Mouse (Mus musculus) kidney, embryonic 16.5 days (tissue): ENCODE results near the gene H2-M3. TPM values are rescaled to one million over a fixed set of nuclear protein-coding genes. Genes with fewer than 3 reads are reported as not detected.

ENCODE experiments used
- ATAC-seq: fragments of 200-750 bp; cut with Nextera tagmentation; 2 replicates; pipeline ENCODE4 v1.8.0; 2017; ENCODE audit warnings: moderate TSS enrichment; ENCODE audit not compliant: low FRiP score, low TSS enrichment
- H3K27ac ChIP-seq: fragments of 300-500 bp; sonication (generic); 2 replicates; pipeline ENCODE4 v1.5.1; 2014; ENCODE audit warnings: low read length
- H3K27me3 ChIP-seq: fragments of 300-500 bp; sonication (generic); 2 replicates; pipeline ENCODE4 v1.6.1; 2014; ENCODE audit warnings: low read length, control low read depth, mixed read lengths; ENCODE audit not compliant: insufficient read depth
- H3K36me3 ChIP-seq: fragments of 300-500 bp; sonication (generic); 2 replicates; pipeline ENCODE4 v1.6.1; 2014; ENCODE audit warnings: low read length, control low read depth, mixed read lengths; ENCODE audit not compliant: insufficient read depth
- H3K4me1 ChIP-seq: fragments of 300-500 bp; sonication (generic); 2 replicates; pipeline ENCODE4 v1.6.1; 2014; ENCODE audit warnings: low read length, control low read depth, mixed read lengths; ENCODE audit not compliant: insufficient read depth
- H3K4me2 ChIP-seq: fragments of 300-500 bp; sonication (generic); replicated peaks from 2 replicates; pipeline ENCODE4 v1.6.1; 2014; ENCODE audit warnings: low read depth, low read length
- H3K4me3 ChIP-seq: fragments of 300-500 bp; sonication (generic); 2 replicates; pipeline ENCODE4 v1.5.1; 2014; ENCODE audit warnings: mild to moderate bottlenecking, low read length
- H3K9ac ChIP-seq: fragments of 300-500 bp; sonication (generic); replicated peaks from 2 replicates; pipeline ENCODE4 v1.6.1; 2014; ENCODE audit warnings: low read length
- H3K9me3 ChIP-seq: fragments of 300-500 bp; sonication (generic); 2 replicates; pipeline ENCODE4 v1.6.1; 2016; ENCODE audit warnings: low read length, control low read depth
- WGBS: fragments of 180-500 bp; shearing (Covaris S2); extraction: QIAGEN DNeasy Blood & Tissue Kit; methylation state at CpG from one replicate; pipeline ENCODE4 v1.1.7; 2014; 5-methylcytosine and 5-hydroxymethylcytosine counted together
- polyA plus RNA-seq: library from polyadenylated mRNA; unstranded; fragments of >200 nt; fragmentation: Nextera tagmentation; extraction: Ambion mirVana; gene quantifications from 2 replicates; pipeline ENCODE4 v1.2.1, GENCODE M21; 2015

The H2-M3 gene
- polyA plus RNA-seq, 1 experiment from 2014 or later, result 1.5 TPM

- H3K4me1 ChIP-seq, result no peaks in the 10 kb centered on the region
- no peak overlapping the region for H3K4me3 ChIP-seq
- ATAC-seq, result no peak
These were observed 6.6 kb downstream of the H2-M3 start for GRCm38 (mm10) chr17:37276573-37276972.

GRCm38 (mm10) chr17:37280331-37280730, 10.3 kb downstream of the H2-M3 start:
- Histone ChIP-seq H3K4me1 (no peaks in the 10 kb centered on the region), H3K36me3 (no peaks in the 10 kb centered on the region), H3K9me3 (no peaks in the 10 kb centered on the region), H3K4me2 (no peak overlapping the region), H3K9ac (no peak overlapping the region), H3K4me3 (no peak overlapping the region), H3K27ac (no peak overlapping the region), H3K27me3 (no peaks in the 10 kb centered on the region)
- WGBS, result 75% methylated on average over 1 of the region's 1 CpGs
- ATAC-seq, result no peak

More at GRCm38 (mm10) chr17:37276573-37276972, 6.6 kb downstream of the H2-M3 start:
- no peaks in the 10 kb centered on the region for H3K27me3 ChIP-seq
- H3K9me3 ChIP-seq, result no peaks in the 10 kb centered on the region
- H3K36me3 ChIP-seq, result no peaks in the 10 kb centered on the region
- H3K4me2 ChIP-seq, result no peak overlapping the region
- no peak overlapping the region for H3K9ac ChIP-seq
- H3K27ac ChIP-seq, result no peak overlapping the region

GRCm38 (mm10) chr17:37283360-37283759, 13.3 kb downstream of the H2-M3 start, which contains the start of gene Olfr99:
TSS of gene Olfr99 (minus strand) at chr17:37283460.
- no peaks in the 10 kb centered on the region for H3K36me3 ChIP-seq
- ATAC-seq, result no peak
- H3K4me3 ChIP-seq, result no peak within 1 kb of the TSS
- H3K27ac ChIP-seq, result no peak within 1 kb of the TSS
- H3K9me3 ChIP-seq, result no peaks in the 10 kb centered on the region
- H3K9ac ChIP-seq, result no peak within 1 kb of the TSS
- no peaks in the 10 kb centered on the region for H3K27me3 ChIP-seq
- H3K4me2 ChIP-seq, result no peak within 1 kb of the TSS
- 81% methylated on average over 1 of the region's 1 CpGs for WGBS
- no peaks in the 10 kb centered on the region for H3K4me1 ChIP-seq

GRCm38 (mm10) chr17:37304213-37304612, 34.2 kb downstream of the H2-M3 start, which contains the start of gene Olfr101:
TSS of gene Olfr101 (minus strand) at chr17:37304313.
- Histone ChIP-seq H3K27ac (no peak within 1 kb of the TSS), H3K27me3 (no peaks in the 10 kb centered on the region), H3K9me3 (no peaks in the 10 kb centered on the region), H3K9ac (no peak within 1 kb of the TSS), H3K36me3 (no peaks in the 10 kb centered on the region), H3K4me3 (no peak within 1 kb of the TSS), H3K4me2 (no peak within 1 kb of the TSS), H3K4me1 (no peaks in the 10 kb centered on the region)
- ATAC-seq, result no peak
- 84% methylated on average over 4 of the region's 4 CpGs for WGBS

- 39% methylated on average over 4 of the region's 4 CpGs for WGBS
These were observed 38.5 kb downstream of the H2-M3 start for GRCm38 (mm10) chr17:37308483-37308882.

GRCm38 (mm10) chr17:37310146-37310699, 40.2 kb downstream of the H2-M3 start:
- H3K4me1 ChIP-seq, result no peaks in the 10 kb centered on the region
- no peak for ATAC-seq
- no peak overlapping the region for H3K4me2 ChIP-seq
- no peak overlapping the region for H3K4me3 ChIP-seq
- no peaks in the 10 kb centered on the region for H3K9me3 ChIP-seq
- H3K27ac ChIP-seq, result no peak overlapping the region
- H3K36me3 ChIP-seq, result no peaks in the 10 kb centered on the region
- 43% methylated on average over 2 of the region's 2 CpGs for WGBS
- H3K9ac ChIP-seq, result no peak overlapping the region
- H3K27me3 ChIP-seq, result no peaks in the 10 kb centered on the region

More at GRCm38 (mm10) chr17:37308483-37308882, 38.5 kb downstream of the H2-M3 start:
- H3K36me3 ChIP-seq, result no peaks in the 10 kb centered on the region
- H3K4me3 ChIP-seq, result no peak overlapping the region
- H3K27ac ChIP-seq, result no peak overlapping the region
- no peaks in the 10 kb centered on the region for H3K4me1 ChIP-seq
- no peaks in the 10 kb centered on the region for H3K9me3 ChIP-seq
- H3K4me2 ChIP-seq, result no peak overlapping the region
- ATAC-seq, result no peak
- H3K9ac ChIP-seq, result no peak overlapping the region
- H3K27me3 ChIP-seq, result no peaks in the 10 kb centered on the region

- Histone ChIP-seq H3K4me1 (no peaks in the 10 kb centered on the region), H3K27me3 (no peaks in the 10 kb centered on the region), H3K27ac (no peak within 1 kb of the TSS), H3K4me3 (no peak within 1 kb of the TSS), H3K9me3 (peaks cover 4% of the 10 kb centered on the region; the same call in 1 of the 2 replicates), H3K36me3 (no peaks in the 10 kb centered on the region), H3K4me2 (no peak within 1 kb of the TSS), H3K9ac (no peak within 1 kb of the TSS)
- no peak for ATAC-seq
These were observed 46.9 kb downstream of the H2-M3 start, which contains the start of gene Olfr102 for GRCm38 (mm10) chr17:37316954-37317353. TSS of gene Olfr102 (minus strand) at chr17:37317054.

Other genes starting within 250 kb of the H2-M3 start
- gene Mog, start 246.8 kb upstream of the H2-M3 start, polyA plus RNA-seq, result 0.09 and 0.13 TPM in 2 replicates
- gene Gabbr1, start 224.3 kb upstream of the H2-M3 start, polyA plus RNA-seq, result 5.6 and 7.7 TPM in 2 replicates
- gene Olfr90, start 181.7 kb upstream of the H2-M3 start, polyA plus RNA-seq, result not detected in 2 replicates
- not detected in 2 replicates for gene Olfr91, start 171.9 kb upstream of the H2-M3 start, polyA plus RNA-seq
- not detected in 2 replicates for gene Olfr92, start 150.1 kb upstream of the H2-M3 start, polyA plus RNA-seq
- gene Olfr93, start 108.7 kb upstream of the H2-M3 start, polyA plus RNA-seq, result not detected in 2 replicates
- gene Ubd, start 76.3 kb upstream of the H2-M3 start, polyA plus RNA-seq, result not detected in 2 replicates
- gene Olfr94, start 69.2 kb upstream of the H2-M3 start, polyA plus RNA-seq, result not detected in 2 replicates
- not detected in 2 replicates for gene Olfr95, start 57.1 kb upstream of the H2-M3 start, polyA plus RNA-seq
- gene Olfr96, start 50.1 kb upstream of the H2-M3 start, polyA plus RNA-seq, result not detected in 2 replicates
- not detected in 2 replicates for gene Olfr97, start 32.9 kb upstream of the H2-M3 start, polyA plus RNA-seq
- not detected in 2 replicates for gene Olfr98, start 6.5 kb upstream of the H2-M3 start, polyA plus RNA-seq
- not detected in 2 replicates for gene Olfr99, start 13.2 kb downstream of the H2-M3 start, polyA plus RNA-seq
- gene Olfr101, start 34.1 kb downstream of the H2-M3 start, polyA plus RNA-seq, result not detected in 2 replicates
- not detected in 2 replicates for gene Olfr102, start 46.8 kb downstream of the H2-M3 start, polyA plus RNA-seq
- not detected in 2 replicates for gene Olfr103, start 69.5 kb downstream of the H2-M3 start, polyA plus RNA-seq
- not detected in 2 replicates for gene Olfr104-ps, start 89.4 kb downstream of the H2-M3 start, polyA plus RNA-seq
- not detected in 2 replicates for gene Olfr105-ps, start 108.8 kb downstream of the H2-M3 start, polyA plus RNA-seq
- not detected in 2 replicates for gene Olfr106-ps, start 120.2 kb downstream of the H2-M3 start, polyA plus RNA-seq
- not detected in 2 replicates for gene Olfr107, start 129.0 kb downstream of the H2-M3 start, polyA plus RNA-seq
- gene Olfr108, start 175.3 kb downstream of the H2-M3 start, polyA plus RNA-seq, result not detected in 2 replicates
- not detected in 2 replicates for gene Olfr109, start 188.7 kb downstream of the H2-M3 start, polyA plus RNA-seq
- gene H2-M2, start 213.3 kb downstream of the H2-M3 start, polyA plus RNA-seq, result not detected in 2 replicates
- not detected in 2 replicates for gene Olfr110, start 222.2 kb downstream of the H2-M3 start, polyA plus RNA-seq
- not detected in 2 replicates for gene Olfr111, start 237.8 kb downstream of the H2-M3 start, polyA plus RNA-seq